Mouse (Mus musculus): ENCODE measurements around the gene Ppt1.
A peak's percentile ranks its signal among the peaks of the same experiment; 100 is the strongest.
"Not testable (repeated sequence)": the region's sequence is repeated elsewhere in the genome, so short reads cannot be mapped to it uniquely, and the experiment has no call there.

The Ppt1 gene

GRCm38 (mm10) chr4:122835530-122836402, at the start of gene Ppt1:
Ppt1 (plus strand) TSS chr4:122836242.
- DNase-seq = peak; percentile 90

GRCm38 (mm10) chr4:122789335-122790089, 46.5 kb upstream of the Ppt1 start:
- DNase-seq = no peak

- DNase-seq = peak; percentile 62
Measured at GRCm38 (mm10) chr4:122808108-122808507, 27.9 kb upstream of the Ppt1 start.

DNA sequence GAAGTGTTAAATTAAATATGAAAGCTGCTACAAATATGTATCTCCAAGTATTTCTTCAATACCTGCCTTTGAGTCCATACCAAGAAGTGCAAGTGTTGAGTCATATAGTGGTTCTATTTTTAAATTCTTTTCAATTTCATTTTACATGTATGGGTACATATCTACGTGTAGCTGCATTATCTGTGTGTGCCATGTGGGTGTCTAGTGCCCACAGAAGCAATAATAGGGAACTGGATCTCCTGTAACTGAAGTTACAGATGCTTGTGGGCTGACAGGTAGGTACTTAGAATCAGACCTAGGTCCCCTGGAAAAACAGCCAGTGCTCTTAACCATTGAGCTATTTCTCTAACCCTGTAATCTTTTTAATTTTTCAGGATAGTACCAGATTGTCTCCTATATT, 24.9 kb upstream of the Ppt1 start:
- no peak for DNase-seq

DNA sequence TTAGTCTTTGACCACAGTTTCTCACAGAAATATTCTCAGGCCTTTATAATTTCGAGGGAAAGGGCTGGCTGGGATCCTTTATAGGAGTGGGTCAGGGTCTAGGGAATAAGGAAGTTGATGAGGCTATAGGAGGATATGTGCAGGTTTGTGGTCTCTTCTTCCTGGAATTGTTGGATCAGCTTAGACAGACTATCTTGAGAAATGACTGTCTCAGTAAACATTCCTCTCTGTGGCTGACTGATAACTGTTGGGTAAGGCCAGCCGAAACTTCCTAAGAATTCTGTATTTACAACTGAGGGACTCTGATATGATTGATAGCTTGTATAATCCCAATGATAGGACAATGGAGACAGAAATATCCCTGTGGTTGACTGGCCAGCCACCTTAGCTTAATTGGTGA, 24.2 kb upstream of the Ppt1 start:
- DNase-seq = no peak

DNA sequence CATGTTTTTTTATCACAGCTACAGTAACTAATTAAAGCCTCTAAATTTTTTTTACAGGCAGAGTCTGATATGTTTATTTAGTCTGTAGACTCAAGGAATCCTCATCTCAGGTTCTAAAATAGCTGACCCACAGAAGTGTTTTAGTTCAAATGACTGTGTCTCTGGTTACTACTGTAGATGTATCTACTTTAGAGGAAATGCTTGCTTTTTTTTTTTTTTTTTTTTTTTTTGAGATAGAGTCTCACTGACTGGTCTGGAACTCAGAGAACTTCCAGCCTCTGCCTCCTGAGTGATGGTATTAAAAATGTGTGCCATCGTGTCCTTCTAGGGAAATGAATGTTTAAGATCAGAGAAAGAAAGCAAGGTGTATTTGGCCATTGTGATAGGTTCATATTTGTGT, 19.8 kb upstream of the Ppt1 start:
- DNase-seq = no peak

GRCm38 (mm10) chr4:122820941-122821340, 15.1 kb upstream of the Ppt1 start:
- DNase-seq = not testable (repeated sequence)

DNA sequence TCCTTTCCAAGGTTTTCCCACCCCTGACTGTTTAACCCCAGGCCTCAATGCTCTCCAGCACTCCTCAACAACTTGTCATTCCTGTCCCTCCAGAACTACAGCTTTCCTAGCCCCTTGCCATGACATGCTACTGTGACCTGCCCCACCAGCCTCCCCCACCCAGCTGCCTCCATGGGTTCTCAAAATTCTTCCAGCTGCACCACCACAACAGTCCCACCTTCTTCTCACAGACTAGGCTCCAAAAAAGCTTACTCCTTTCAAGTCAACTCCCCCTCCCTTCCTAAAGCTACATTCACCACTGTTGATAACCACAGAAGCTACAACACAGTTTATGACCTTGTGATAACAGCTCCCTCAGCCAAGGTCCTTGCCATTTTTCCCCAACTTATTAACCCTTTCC, 8.4 kb upstream of the Ppt1 start:
- no peak for DNase-seq

- DNase-seq = no peak
Measured at GRCm38 (mm10) chr4:122829339-122829738, 6.7 kb upstream of the Ppt1 start.

- no peak for DNase-seq
Measured at GRCm38 (mm10) chr4:122831888-122832287, 4.2 kb upstream of the Ppt1 start.

DNA sequence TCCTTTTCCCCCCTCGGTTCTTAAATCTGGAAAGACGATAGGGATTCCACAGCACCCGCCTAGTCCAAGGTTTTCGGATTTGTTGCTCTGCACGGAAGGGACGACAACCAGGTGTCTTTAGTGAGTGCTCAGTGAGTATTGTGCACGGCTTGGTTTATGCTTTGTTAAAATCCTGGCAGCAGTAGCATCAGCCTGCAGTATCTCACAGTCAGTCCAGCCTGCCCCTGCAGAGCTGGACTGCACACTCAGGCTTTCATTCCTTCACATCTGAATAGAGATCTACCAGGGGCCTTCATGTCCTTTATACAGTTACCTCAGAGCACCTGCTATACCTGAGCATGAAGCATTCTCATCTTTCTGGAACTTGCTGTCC, 347 bp downstream of the Ppt1 start:
- DNase-seq = no peak

DNA sequence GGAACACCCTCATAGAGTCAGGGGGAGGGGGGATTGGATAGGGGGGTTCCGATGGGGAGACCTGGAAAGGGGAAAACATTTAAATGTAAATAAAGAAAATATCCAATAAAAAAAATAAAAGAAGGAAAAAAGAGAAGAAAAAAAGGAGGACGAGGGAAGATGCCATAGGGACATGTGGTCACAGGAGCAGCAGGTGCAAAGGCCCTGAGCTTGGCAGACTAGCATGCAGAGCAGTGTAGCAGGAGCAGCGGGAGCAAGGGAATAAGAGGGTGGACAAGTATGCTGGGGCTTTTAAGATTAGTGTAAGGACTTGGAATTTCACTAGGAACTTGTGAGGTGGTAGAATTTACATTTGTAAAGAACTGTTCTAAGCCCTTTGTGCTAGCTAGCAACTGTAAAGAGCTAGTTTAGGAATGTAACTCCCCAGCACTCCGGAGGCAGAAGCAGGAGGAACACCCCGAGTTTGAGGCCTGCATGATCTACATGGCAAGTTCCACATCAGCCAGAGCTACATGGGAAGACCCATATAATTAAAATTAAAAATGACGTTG, 1.2 kb downstream of the Ppt1 start:
- DNase-seq = peak; percentile 12

DNA sequence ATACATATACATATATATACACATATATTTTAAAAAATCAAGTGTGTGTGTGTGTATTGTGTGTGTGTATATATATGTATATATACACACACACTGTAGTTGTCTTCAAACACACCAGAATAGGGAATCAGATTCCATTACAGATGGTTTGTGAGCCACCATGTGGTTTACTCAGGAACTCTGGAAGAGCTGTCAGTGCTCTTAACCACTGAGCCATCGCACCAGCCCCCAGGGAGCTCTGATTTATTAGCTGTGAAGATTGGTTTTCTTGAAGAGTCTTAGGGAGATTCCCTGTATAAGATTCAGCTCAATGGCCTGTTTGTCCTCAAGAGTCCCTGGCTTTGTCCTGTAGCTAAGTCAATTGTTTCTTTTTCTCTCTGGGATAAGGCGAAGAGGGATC, 2.0 kb downstream of the Ppt1 start:
- DNase-seq = peak; percentile 3

- DNase-seq = no peak
Measured at GRCm38 (mm10) chr4:122838416-122838815, 2.4 kb downstream of the Ppt1 start.

DNA sequence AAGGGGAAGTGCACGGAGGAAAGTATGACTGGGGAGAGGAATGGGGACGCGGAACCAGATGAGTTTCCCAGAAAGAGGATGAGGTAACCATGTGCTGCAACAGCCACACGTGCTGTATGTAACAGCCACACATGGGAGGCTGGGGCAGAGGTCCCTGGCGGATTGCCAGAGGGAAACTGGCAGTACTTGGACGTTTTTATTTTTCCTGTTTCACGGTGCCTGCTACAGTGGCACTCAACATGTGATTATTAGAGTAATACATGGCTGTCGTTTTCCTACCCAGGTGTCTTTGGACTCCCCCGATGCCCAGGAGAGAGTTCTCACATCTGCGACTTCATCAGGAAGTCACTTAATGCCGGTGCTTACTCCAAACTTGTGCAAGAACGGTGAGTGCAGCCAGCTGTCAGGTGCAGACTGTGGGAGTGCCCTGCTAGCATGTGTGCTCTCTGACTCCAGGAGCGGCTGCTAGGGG, 12.1 kb downstream of the Ppt1 start:
- DNase-seq = no peak

GRCm38 (mm10) chr4:122851535-122851934, 15.5 kb downstream of the Ppt1 start:
- DNase-seq = no peak

DNA sequence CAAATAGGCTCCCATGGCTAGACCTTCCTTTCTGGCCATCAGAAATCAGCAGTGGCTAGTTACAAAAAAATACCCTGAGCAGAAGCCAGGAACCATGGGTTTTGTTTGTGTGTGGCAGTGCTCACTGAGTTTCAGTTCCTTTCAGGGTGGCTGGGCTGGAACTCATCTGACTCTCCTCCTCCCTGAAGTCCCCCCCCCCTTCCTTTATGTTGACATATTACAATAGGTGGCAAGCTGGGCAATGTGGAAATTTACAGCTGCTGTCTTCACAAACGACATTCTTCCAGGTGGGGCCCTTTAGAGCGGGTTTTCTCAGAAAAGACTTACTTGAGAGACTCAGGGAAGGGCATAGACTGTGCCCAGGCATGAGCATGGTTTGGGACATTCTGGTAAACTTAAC, 17.6 kb downstream of the Ppt1 start:
- no peak for DNase-seq

- DNase-seq = no peak
Measured at GRCm38 (mm10) chr4:122854770-122855169, 18.7 kb downstream of the Ppt1 start.

GRCm38 (mm10) chr4:122857909-122858308, 21.9 kb downstream of the Ppt1 start:
- no peak for DNase-seq

- DNase-seq = no peak
Measured at GRCm38 (mm10) chr4:122859096-122859674, 23.1 kb downstream of the Ppt1 start.

DNA sequence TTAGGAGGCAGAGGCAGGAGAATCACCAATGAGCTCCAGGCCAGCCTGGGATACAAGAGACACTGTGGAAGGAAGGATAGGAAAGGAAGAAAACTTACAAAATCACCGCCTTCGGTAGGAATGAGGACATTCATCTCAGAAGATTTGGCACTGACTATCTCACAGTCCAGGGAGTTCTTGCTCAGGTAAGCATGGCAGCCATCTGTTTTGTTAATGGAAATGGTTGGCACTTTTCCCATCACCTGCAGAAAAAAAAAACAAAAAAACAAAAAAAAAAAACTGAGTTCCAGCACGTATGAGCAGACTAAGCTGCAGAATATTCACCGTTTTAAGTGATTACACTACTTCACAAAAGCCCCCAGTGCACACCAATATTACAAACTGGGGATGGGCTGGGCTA, 25.8 kb downstream of the Ppt1 start:
- DNase-seq = peak; percentile 52

- no peak for DNase-seq
Measured at GRCm38 (mm10) chr4:122868041-122868440, 32.0 kb downstream of the Ppt1 start.

GRCm38 (mm10) chr4:122870027-122870426, 34.0 kb downstream of the Ppt1 start:
- DNase-seq = peak; percentile 46
